Mouse (Mus musculus): Measurements from ENCODE around the gene Tgm5. TPM values are rescaled to one million over a fixed set of nuclear protein-coding genes. Genes with fewer than 3 reads are reported as not detected.
"Not testable (repeated sequence)": the region's sequence is repeated elsewhere in the genome, so short reads cannot be mapped to it uniquely, and the experiment has no call there.

Gene Tgm5
- total RNA-seq, 2 experiments from 2014 or later = not detected

- DNase-seq (ENCODE audit: low spot score in 2 of 2) = no peak
- no peak overlapping the region for H3K4me3 ChIP-seq
- no peak overlapping the region for H3K27ac ChIP-seq
- TF ChIP-seq CTCF (conservative IDR thresholded peaks at IDR 0.05) = no peak
These were observed 13.8 kb downstream of the Tgm5 start for GRCm38 (mm10) chr2:121071871-121072270.

GRCm38 (mm10) chr2:121069506-121069905 is 16.1 kb downstream of the Tgm5 start:
- Histone ChIP-seq H3K4me3 (no peak overlapping the region), H3K27ac (no peak overlapping the region)
- TF ChIP-seq CTCF (conservative IDR thresholded peaks at IDR 0.05) = no peak
- DNase-seq (ENCODE audit: low spot score in 2 of 2) = no peak

- DNase-seq (ENCODE audit: low spot score in 2 of 2) = no peak
- H3K4me3 ChIP-seq = no peak overlapping the region
- TF ChIP-seq CTCF (conservative IDR thresholded peaks at IDR 0.05) = no peak
- no peak overlapping the region for H3K27ac ChIP-seq
These were observed 18.5 kb downstream of the Tgm5 start for GRCm38 (mm10) chr2:121067116-121067515.

GRCm38 (mm10) chr2:121061315-121061714 is 24.3 kb downstream of the Tgm5 start:
- TF ChIP-seq CTCF (conservative IDR thresholded peaks at IDR 0.05) = no peak
- no peak overlapping the region for H3K27ac ChIP-seq
- H3K4me3 ChIP-seq = no peak overlapping the region
- DNase-seq (ENCODE audit: low spot score in 2 of 2) = no peak

GRCm38 (mm10) chr2:121057997-121058396 is 27.6 kb downstream of the Tgm5 start:
- Histone ChIP-seq H3K4me3 (no peak overlapping the region), H3K27ac (no peak overlapping the region)
- no peak for DNase-seq (ENCODE audit: low spot score in 2 of 2)
- no peak for TF ChIP-seq CTCF (conservative IDR thresholded peaks at IDR 0.05)

- no peak for DNase-seq (ENCODE audit: low spot score in 2 of 2)
- TF ChIP-seq CTCF (conservative IDR thresholded peaks at IDR 0.05) = no peak
These were observed 29.7 kb downstream of the Tgm5 start for GRCm38 (mm10) chr2:121055915-121056314.

GRCm38 (mm10) chr2:121054060-121054459 is 31.6 kb downstream of the Tgm5 start:
- no peak overlapping the region for H3K4me3 ChIP-seq
- TF ChIP-seq CTCF (conservative IDR thresholded peaks at IDR 0.05) = no peak
- DNase-seq (ENCODE audit: low spot score in 2 of 2) = no peak
- H3K27ac ChIP-seq = no peak overlapping the region

More at GRCm38 (mm10) chr2:121055915-121056314, 29.7 kb downstream of the Tgm5 start:
- Histone ChIP-seq H3K27ac (no peak overlapping the region), H3K4me3 (no peak overlapping the region)

GRCm38 (mm10) chr2:121052176-121052575 is 33.5 kb downstream of the Tgm5 start:
- DNase-seq (ENCODE audit: low spot score in 2 of 2) = no peak
- no peak overlapping the region for H3K27ac ChIP-seq
- no peak overlapping the region for H3K4me3 ChIP-seq
- no peak for TF ChIP-seq CTCF (conservative IDR thresholded peaks at IDR 0.05)

GRCm38 (mm10) chr2:121045653-121046052 is 40.0 kb downstream of the Tgm5 start:
- H3K4me3 ChIP-seq = no peak overlapping the region
- TF ChIP-seq CTCF (conservative IDR thresholded peaks at IDR 0.05) = no peak
- no peak overlapping the region for H3K27ac ChIP-seq
- no peak for DNase-seq (ENCODE audit: low spot score in 2 of 2)

- TF ChIP-seq CTCF (conservative IDR thresholded peaks at IDR 0.05) = peak; percentile 83
- Histone ChIP-seq H3K4me3 (no peak overlapping the region), H3K27ac (no peak overlapping the region)
- peak; percentile 18 to 38 for DNase-seq (ENCODE audit: low spot score in 2 of 2)
These were observed 44.5 kb downstream of the Tgm5 start for GRCm38 (mm10) chr2:121041098-121041497.

GRCm38 (mm10) chr2:121039382-121039781 is 46.3 kb downstream of the Tgm5 start:
- TF ChIP-seq CTCF (conservative IDR thresholded peaks at IDR 0.05) = no peak
- no peak overlapping the region for H3K27ac ChIP-seq
- no peak overlapping the region for H3K4me3 ChIP-seq
- DNase-seq (ENCODE audit: low spot score in 2 of 2) = no peak

GRCm38 (mm10) chr2:121038851-121039250 is 46.8 kb downstream of the Tgm5 start:
- H3K27ac ChIP-seq; DNase-seq (ENCODE audit: low spot score in 2 of 2); H3K4me3 ChIP-seq: not testable (repeated sequence)

- H3K27ac ChIP-seq = no peak within 1 kb of the TSS
- DNase-seq (ENCODE audit: low spot score in 2 of 2) = no peak
- no peak for TF ChIP-seq CTCF (conservative IDR thresholded peaks at IDR 0.05)
- no peak within 1 kb of the TSS for H3K4me3 ChIP-seq
These were observed 48.8 kb downstream of the Tgm5 start, which contains the start of gene Epb42 for GRCm38 (mm10) chr2:121036733-121037341. TSS of gene Epb42 (minus strand) at chr2:121037072.

GRCm38 (mm10) chr2:121022918-121023317 is 62.7 kb downstream of the Tgm5 start:
- TF ChIP-seq CTCF (conservative IDR thresholded peaks at IDR 0.05) = no peak
- no peak for DNase-seq (ENCODE audit: low spot score in 2 of 2)
- no peak overlapping the region for H3K27ac ChIP-seq
- H3K4me3 ChIP-seq = no peak overlapping the region
